Mouse (Mus musculus): ENCODE results near the gene Mlec.
"Not testable (repeated sequence)": the region's sequence is repeated elsewhere in the genome, so short reads cannot be mapped to it uniquely, and the experiment has no call there.

The Mlec gene

GRCm38 (mm10) chr5:115150991-115151390 is 7.0 kb downstream of the Mlec start:
- no peak for DNase-seq (ENCODE audit: low spot score)

GRCm38 (mm10) chr5:115149675-115150459 is 8.1 kb downstream of the Mlec start:
- DNase-seq (ENCODE audit: low spot score), result no peak

GRCm38 (mm10) chr5:115148872-115149271 is 9.1 kb downstream of the Mlec start:
- DNase-seq (ENCODE audit: low spot score), result not testable (repeated sequence)

GRCm38 (mm10) chr5:115148378-115148777 is 9.6 kb downstream of the Mlec start:
- no peak for DNase-seq (ENCODE audit: low spot score)

GRCm38 (mm10) chr5:115147388-115147787 is 10.6 kb downstream of the Mlec start:
- DNase-seq (ENCODE audit: low spot score), result no peak

GRCm38 (mm10) chr5:115146747-115147130 is 11.2 kb downstream of the Mlec start:
- no peak for DNase-seq (ENCODE audit: low spot score)

GRCm38 (mm10) chr5:115145976-115146746 is 11.8 kb downstream of the Mlec start:
- DNase-seq (ENCODE audit: low spot score), result no peak

- DNase-seq (ENCODE audit: low spot score), result no peak
Measured at GRCm38 (mm10) chr5:115145253-115145968, 12.6 kb downstream of the Mlec start.

GRCm38 (mm10) chr5:115144471-115144870 is 13.5 kb downstream of the Mlec start:
- DNase-seq (ENCODE audit: low spot score), result no peak

GRCm38 (mm10) chr5:115143552-115143951 is 14.4 kb downstream of the Mlec start:
- DNase-seq (ENCODE audit: low spot score), result no peak

- DNase-seq (ENCODE audit: low spot score), result no peak
Measured at GRCm38 (mm10) chr5:115142166-115142697, 15.7 kb downstream of the Mlec start.

- no peak for DNase-seq (ENCODE audit: low spot score)
Measured at GRCm38 (mm10) chr5:115140726-115141125, 17.3 kb downstream of the Mlec start.

GRCm38 (mm10) chr5:115139124-115139523 is 18.9 kb downstream of the Mlec start:
- DNase-seq (ENCODE audit: low spot score), result no peak

GRCm38 (mm10) chr5:115134234-115135165 is 23.5 kb downstream of the Mlec start, which contains the start of gene Unc119b:
Gene Unc119b, minus strand, starts transcription at chr5:115134975.
- DNase-seq (ENCODE audit: low spot score), result peak; percentile 87

GRCm38 (mm10) chr5:115133358-115134066 is 24.5 kb downstream of the Mlec start:
- peak; percentile 65 for DNase-seq (ENCODE audit: low spot score)

- no peak for DNase-seq (ENCODE audit: low spot score)
Measured at GRCm38 (mm10) chr5:115132465-115132864, 25.5 kb downstream of the Mlec start.

- DNase-seq (ENCODE audit: low spot score), result no peak
Measured at GRCm38 (mm10) chr5:115129328-115129727, 28.7 kb downstream of the Mlec start.

GRCm38 (mm10) chr5:115127421-115128179 is 30.4 kb downstream of the Mlec start:
- DNase-seq (ENCODE audit: low spot score), result no peak

- no peak for DNase-seq (ENCODE audit: low spot score)
Measured at GRCm38 (mm10) chr5:115126578-115127312, 31.2 kb downstream of the Mlec start.

All from yolk sac, embryonic 10.5 days (tissue).